8 mouse cellular contexts compared by ENCODE assay signal in genomic region chr9:45415912-45416311, GRCm38 (mm10). TPM values are rescaled to one million over a fixed set of nuclear protein-coding genes. Genes with fewer than 3 reads are reported as not detected.
DNase-seq lines count a peak whose midpoint lies in the region; ATAC-seq and TF ChIP-seq lines count a peak whose summit lies in the region.

No protein-coding gene starts in this region.

- no peak for TF ChIP-seq EP300 in liver, embryonic 14.5 days (IDR thresholded peaks at IDR 0.05; ENCODE audit: low read depth)

- peak; percentile 37 to 48 for DNase-seq in adrenal gland, adult 18-20 months (ENCODE audit: low spot score in 2 of 2)
- DNase-seq in adrenal gland, adult 2 months, result no peak
- no peak for DNase-seq in liver, embryonic 14.5 days (ENCODE audit: low read depth in 3 of 3, low spot score in 3 of 3)
- peak; percentile 66 to 82 for DNase-seq in cerebellum, adult 2 months
- peak; percentile 37 for DNase-seq in gastrocnemius, postnatal 14 days
- peak; percentile 40 for DNase-seq in limb, embryonic 11.5 days (ENCODE audit: low spot score)
- DNase-seq in right cerebral cortex, postnatal 14 days, result peak; percentile 81

- intact Hi-C loops in gastrocnemius, postnatal 14 days (cut with DNase I; ENCODE audit: low total_unique reads), result loop anchor here (10.0 kb wide), 1 partner anchor 191 kb away; no protein-coding TSS in a partner anchor

- H3K4me3 ChIP-seq in liver, embryonic 14.5 days (ENCODE audit: insufficient read depth in 1 of 2, low read depth in 2 of 2, low read length in 2 of 2), result no peak overlapping the region
- H3K4me3 ChIP-seq in liver, embryonic 12.5 days, result no peak overlapping the region
- no peak overlapping the region for H3K4me3 ChIP-seq in cerebellum, adult 2 months (replicated peaks; ENCODE audit: insufficient read depth, low read depth, low read length)
- no peak overlapping the region for H3K4me3 ChIP-seq in limb, embryonic 11.5 days (ENCODE audit: low read depth, low read length)

- WGBS in liver, embryonic 14.5 days (ENCODE audit: insufficient replicate concordance), result 38% methylated on average over 4 of the region's 4 CpGs
- WGBS in liver, embryonic 12.5 days (ENCODE audit: insufficient replicate concordance), result 47% methylated on average over 4 of the region's 4 CpGs
- 49% methylated on average over 4 of the region's 4 CpGs for WGBS in cerebellum, adult 2 months
- WGBS in limb, embryonic 11.5 days, result 54% methylated on average over 4 of the region's 4 CpGs

- H3K36me3 ChIP-seq in liver, embryonic 14.5 days (replicated peaks; ENCODE audit: control insufficient read depth, insufficient read depth, low read depth), result no peaks in the 10 kb centered on the region
- no peaks in the 10 kb centered on the region for H3K36me3 ChIP-seq in liver, embryonic 12.5 days
- H3K36me3 ChIP-seq in limb, embryonic 11.5 days (ENCODE audit: control insufficient read depth, insufficient read depth, low read length), result no peaks in the 10 kb centered on the region

- no peaks in the 10 kb centered on the region; a peak in 1 of 4 replicates for H3K4me1 ChIP-seq in liver, embryonic 14.5 days (replicated peaks; ENCODE audit: control insufficient read depth in 2 of 2, insufficient read depth in 2 of 2, low read length in 1 of 2)
- H3K4me1 ChIP-seq in liver, embryonic 12.5 days, result peaks cover 4% of the 10 kb centered on the region; the same call in 1 of the 2 replicates
- peaks cover 9% of the 10 kb centered on the region for H3K4me1 ChIP-seq in cerebellum, adult 2 months (ENCODE audit: control insufficient read depth, insufficient read depth, low read length)
- no peaks in the 10 kb centered on the region for H3K4me1 ChIP-seq in limb, embryonic 11.5 days (ENCODE audit: control insufficient read depth, insufficient read depth, low read length)

- no peaks in the 10 kb centered on the region for H3K27me3 ChIP-seq in liver, embryonic 14.5 days (ENCODE audit: control insufficient read depth, insufficient read depth, low read length)
- 0 out of 2 replicates have a peak, but pooled peaks cover 12% of the 10 kb centered on the region for H3K27me3 ChIP-seq in liver, embryonic 12.5 days (replicated peaks)
- H3K27me3 ChIP-seq in cerebellum, adult 2 months (ENCODE audit: control insufficient read depth, insufficient read depth, low read length), result no peaks in the 10 kb centered on the region
- H3K27me3 ChIP-seq in limb, embryonic 11.5 days (ENCODE audit: control insufficient read depth, insufficient read depth, low read length), result no peaks in the 10 kb centered on the region

- H3K9me3 ChIP-seq in liver, embryonic 14.5 days (ENCODE audit: control insufficient read depth, low read length), result no peaks in the 10 kb centered on the region
- no peaks in the 10 kb centered on the region for H3K9me3 ChIP-seq in liver, embryonic 12.5 days (replicated peaks)
- H3K9me3 ChIP-seq in limb, embryonic 11.5 days (ENCODE audit: control insufficient read depth, low read length), result no peaks in the 10 kb centered on the region

- no peak for ATAC-seq in liver, embryonic 14.5 days (ENCODE audit: insufficient read depth)
- ATAC-seq in liver, embryonic 12.5 days, result no peak
- no peak for ATAC-seq in limb, embryonic 11.5 days (ENCODE audit: insufficient number of reproducible peaks, low FRiP score, low TSS enrichment, low read depth)

- no peak overlapping the region for H3K9ac ChIP-seq in liver, embryonic 14.5 days (replicated peaks)
- no peak overlapping the region for H3K9ac ChIP-seq in liver, embryonic 12.5 days
- no peak overlapping the region for H3K9ac ChIP-seq in limb, embryonic 11.5 days (ENCODE audit: low read length)

- TF ChIP-seq CTCF in liver, embryonic 14.5 days (IDR thresholded peaks at IDR 0.05; ENCODE audit: low read depth), result peak; percentile 52
- peak; percentile 84 for TF ChIP-seq CTCF in cerebellum, adult 2 months (IDR thresholded peaks at IDR 0.05; ENCODE audit: borderline replicate concordance, insufficient read depth, low read depth, low read length)

- no peak for TF ChIP-seq POLR2A in cerebellum, adult 2 months (IDR thresholded peaks at IDR 0.05; ENCODE audit: borderline replicate concordance, insufficient read depth, low read length)

- no peak overlapping the region for H3K27ac ChIP-seq in liver, embryonic 14.5 days
- no peak overlapping the region for H3K27ac ChIP-seq in liver, embryonic 12.5 days
- no peak overlapping the region for H3K27ac ChIP-seq in cerebellum, adult 2 months (ENCODE audit: insufficient read depth, low read length)
- H3K27ac ChIP-seq in limb, embryonic 11.5 days (replicated peaks; ENCODE audit: low read depth, low read length), result no peak overlapping the region

- no peak overlapping the region for H3K4me2 ChIP-seq in liver, embryonic 14.5 days (ENCODE audit: low read depth)
- no peak overlapping the region for H3K4me2 ChIP-seq in liver, embryonic 12.5 days
- no peak overlapping the region for H3K4me2 ChIP-seq in limb, embryonic 11.5 days (ENCODE audit: low read depth, severe bottlenecking)

RNA-seq across cellular contexts. Expression of gene Dscaml1, which starts 10.5 kb away (rescaled TPM):
- 1 to 10 TPM in 1 of 2 experiments, under 1 TPM in 1; 0.53 to 1.3 TPM for total RNA-seq in adrenal gland, adult 18-20 months (2021)
- total RNA-seq in adrenal gland, adult 2 months (2021), result 1 to 10 TPM in 1 of 2 experiments, under 1 TPM in 1; 0.55 to 1.3 TPM
- 2.9 and 4.1 TPM in 2 replicates for polyA plus RNA-seq in adrenal gland, adult 2 months (2012; rRNA removed)
- polyA plus RNA-seq in liver, embryonic 14.5 days (2012; rRNA removed), result 0.02 TPM in 1 of 2 replicates, not detected in the other
- not detected in 2 replicates for polyA plus RNA-seq in liver, embryonic 14.5 days (2014; fragmentation: Nextera tagmentation; extraction: Ambion mirVana)
- not detected in 2 replicates for polyA plus RNA-seq in liver, embryonic 12.5 days (2016; fragmentation: Nextera tagmentation; extraction: Ambion mirVana)
- polyA plus RNA-seq in cerebellum, adult 2 months (2012; rRNA removed), result 23.4 and 27.0 TPM in 2 replicates
- under 1 TPM in 1 of 2 experiments, not detected in 1; 0.21 TPM for total RNA-seq in gastrocnemius, postnatal 14 days (2021)
- 0.11 and 0.44 TPM in 2 replicates for polyA plus RNA-seq in limb, embryonic 11.5 days (2014; fragmentation: Nextera tagmentation; extraction: Ambion mirVana)

RNA-seq across cellular contexts. Expression of gene Fxyd2, which starts 16.4 kb away (rescaled TPM):
- 1 to 10 TPM; 4.5 to 8.9 TPM for total RNA-seq in adrenal gland, adult 18-20 months (2021)
- 1 to 10 TPM; 5.0 to 5.2 TPM for total RNA-seq in adrenal gland, adult 2 months (2021)
- polyA plus RNA-seq in adrenal gland, adult 2 months (2012; rRNA removed), result 11.7 and 13.8 TPM in 2 replicates
- polyA plus RNA-seq in liver, embryonic 14.5 days (2012; rRNA removed), result 0.50 and 0.95 TPM in 2 replicates
- 0.55 and 0.76 TPM in 2 replicates for polyA plus RNA-seq in liver, embryonic 14.5 days (2014; fragmentation: Nextera tagmentation; extraction: Ambion mirVana)
- polyA plus RNA-seq in liver, embryonic 12.5 days (2016; fragmentation: Nextera tagmentation; extraction: Ambion mirVana), result 1.2 and 1.5 TPM in 2 replicates
- polyA plus RNA-seq in cerebellum, adult 2 months (2012; rRNA removed), result 2.1 and 3.1 TPM in 2 replicates
- total RNA-seq in gastrocnemius, postnatal 14 days (2021), result 1 to 10 TPM; 1.4 to 1.5 TPM
- polyA plus RNA-seq in limb, embryonic 11.5 days (2014; fragmentation: Nextera tagmentation; extraction: Ambion mirVana), result 0.56 and 0.91 TPM in 2 replicates

RNA-seq across cellular contexts. Expression of gene Fxyd6, which starts 45.9 kb away (rescaled TPM):
- 100 to 1,000 TPM; 209 to 250 TPM for total RNA-seq in adrenal gland, adult 18-20 months (2021)
- 100 to 1,000 TPM; 201 to 299 TPM for total RNA-seq in adrenal gland, adult 2 months (2021)
- polyA plus RNA-seq in adrenal gland, adult 2 months (2012; rRNA removed), result 191 and 211 TPM in 2 replicates
- 0.89 and 1.1 TPM in 2 replicates for polyA plus RNA-seq in liver, embryonic 14.5 days (2012; rRNA removed)
- polyA plus RNA-seq in liver, embryonic 14.5 days (2014; fragmentation: Nextera tagmentation; extraction: Ambion mirVana), result 0.42 and 0.72 TPM in 2 replicates
- 5.0 and 5.2 TPM in 2 replicates for polyA plus RNA-seq in liver, embryonic 12.5 days (2016; fragmentation: Nextera tagmentation; extraction: Ambion mirVana)
- polyA plus RNA-seq in cerebellum, adult 2 months (2012; rRNA removed), result 104 and 107 TPM in 2 replicates
- 10 to 100 TPM; 36.6 to 44.5 TPM for total RNA-seq in gastrocnemius, postnatal 14 days (2021)
- polyA plus RNA-seq in limb, embryonic 11.5 days (2014; fragmentation: Nextera tagmentation; extraction: Ambion mirVana), result 74.7 and 84.9 TPM in 2 replicates

Comparison
In these comparisons a context has a peak if more than half of its experiments do, and no peak if none do; other contexts are left out.
1. DNase-seq: peak in adrenal gland, adult 18-20 months (2 of 2), cerebellum, adult 2 months (2 of 2), gastrocnemius, postnatal 14 days (single experiment), limb, embryonic 11.5 days (single experiment) and right cerebral cortex, postnatal 14 days (single experiment); none in adrenal gland, adult 2 months (single experiment) and liver, embryonic 14.5 days (0 of 3).
2. RNA of gene Fxyd6, which starts 45.9 kb away (polyA plus RNA-seq): 191 to 211 TPM in adrenal gland, adult 2 months, 104 to 107 TPM in cerebellum, adult 2 months and 74.7 to 84.9 TPM in limb, embryonic 11.5 days; 5.0 to 5.2 TPM in liver, embryonic 12.5 days and 0.42 to 1.1 TPM in liver, embryonic 14.5 days; every median in the first group is over 10 times any median in the second.